Mouse (Mus musculus) cerebellum, adult 2 months (tissue): ENCODE results near the gene Art4.

Experiments
- CTCF ChIP-seq: fragments of 200-500 bp; IDR thresholded peaks from 2 replicates; pipeline ENCODE4 v1.5.1; 2011; ENCODE audit warnings: low read depth, mild to moderate bottlenecking, control low read depth, low read length, moderate library complexity, borderline replicate concordance; ENCODE audit not compliant: insufficient read depth
- POLR2A ChIP-seq: fragments of 200-500 bp; IDR thresholded peaks from 2 replicates; pipeline ENCODE4 v1.6.1; 2011; ENCODE audit warnings: low read length, control low read depth, borderline replicate concordance; ENCODE audit not compliant: insufficient read depth

- TF ChIP-seq CTCF = no peak
- no peak for TF ChIP-seq POLR2A
Observed at GRCm38 (mm10) chr6:136865360-136865759, 7.8 kb upstream of the Art4 start.
